Mouse (Mus musculus): ENCODE measurements around the gene Gm13103.
"Not testable (repeated sequence)": the region's sequence is repeated elsewhere in the genome, so short reads cannot be mapped to it uniquely, and the experiment has no call there.

Gm13103 gene

DNA sequence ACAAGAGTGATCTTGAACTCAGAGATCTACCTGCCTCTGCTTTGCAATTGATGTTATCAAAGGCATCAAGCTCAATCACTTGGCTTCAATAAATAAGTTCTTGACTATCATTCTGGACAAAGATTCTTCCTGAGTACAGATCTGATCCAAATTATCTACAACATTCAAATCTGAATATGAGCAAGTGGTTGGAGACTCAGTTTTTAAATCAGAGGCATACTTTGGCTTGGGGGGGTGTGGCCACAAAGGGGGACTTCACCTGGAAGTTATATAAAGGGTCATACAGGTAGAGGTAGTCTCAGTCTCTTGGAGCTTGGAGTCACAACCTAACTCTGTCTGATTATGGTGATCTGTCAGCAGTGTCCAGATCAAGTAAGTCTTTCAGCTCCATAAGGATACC lies at the start of gene Gm13103:
Gm13103 (plus strand) TSS at position 301 of the 400 bp plus-strand sequence.
- DNase-seq (ENCODE audit: low read depth, low spot score): not testable (repeated sequence)

DNA sequence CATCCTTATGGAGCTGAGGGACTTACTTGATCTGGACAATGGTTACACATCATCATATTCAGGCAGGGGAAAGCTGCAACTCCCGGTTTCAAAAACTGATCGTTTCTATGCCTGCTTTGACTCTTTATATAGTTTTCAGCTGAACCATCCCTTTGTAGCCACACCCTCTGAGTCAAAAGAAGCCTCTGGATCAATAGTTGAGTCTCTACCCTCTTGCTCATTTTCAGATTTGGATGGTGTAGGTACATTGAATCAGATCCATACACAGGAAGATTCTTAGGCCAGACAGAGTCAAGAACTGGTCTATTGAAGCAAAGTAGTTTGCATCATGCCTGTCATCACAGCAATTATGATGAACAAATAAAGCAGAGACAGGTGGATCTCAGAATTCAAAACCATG lies 30.3 kb upstream of the Gm13103 start, which contains the start of gene Gm13084:
Gm13084 (minus strand) TSS at position 101 of the 400 bp plus-strand sequence.
- no peak for DNase-seq (ENCODE audit: low read depth, low spot score)

DNA sequence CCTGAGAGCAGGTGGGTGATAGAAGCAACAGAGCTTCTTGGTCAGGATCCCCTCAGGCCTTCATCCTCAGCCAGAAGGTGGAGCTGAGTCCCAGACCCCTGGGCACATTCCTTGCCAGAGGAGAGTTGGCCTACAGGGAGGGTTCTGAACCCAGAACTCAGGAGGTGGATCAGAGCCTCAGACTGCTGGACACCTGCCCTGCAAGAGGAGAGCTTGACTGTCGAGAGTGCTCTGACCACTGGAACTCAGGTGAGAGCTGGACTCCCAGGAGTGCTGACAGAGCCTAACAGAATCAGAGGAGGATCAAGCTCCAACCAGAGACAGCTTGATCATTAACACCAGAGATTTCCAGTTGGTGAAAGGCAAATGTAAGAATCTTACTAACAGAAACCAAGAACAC lies 36.1 kb downstream of the Gm13103 start:
- DNase-seq (ENCODE audit: low read depth, low spot score): not testable (repeated sequence)

DNA sequence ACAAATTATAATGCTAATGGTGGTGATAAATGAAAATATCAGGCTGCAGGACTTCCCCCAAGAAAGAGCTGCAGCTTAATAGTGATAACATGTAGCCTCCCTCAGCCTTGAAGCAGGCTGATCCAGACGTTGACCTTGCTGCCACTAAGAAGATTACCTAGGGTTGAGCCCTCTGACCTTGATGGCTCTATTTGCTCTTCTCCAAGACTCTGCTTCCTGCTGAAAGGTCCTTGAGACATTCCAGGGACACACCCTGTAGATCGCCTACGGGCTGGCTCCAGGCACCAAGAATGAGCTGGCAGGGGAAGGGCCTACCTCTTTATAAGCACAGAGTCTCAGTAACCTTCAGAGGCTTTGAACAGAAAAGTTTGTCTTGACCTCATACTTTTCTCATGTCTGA lies 48.1 kb downstream of the Gm13103 start:
- DNase-seq (ENCODE audit: low read depth, low spot score): not testable (repeated sequence)

DNA sequence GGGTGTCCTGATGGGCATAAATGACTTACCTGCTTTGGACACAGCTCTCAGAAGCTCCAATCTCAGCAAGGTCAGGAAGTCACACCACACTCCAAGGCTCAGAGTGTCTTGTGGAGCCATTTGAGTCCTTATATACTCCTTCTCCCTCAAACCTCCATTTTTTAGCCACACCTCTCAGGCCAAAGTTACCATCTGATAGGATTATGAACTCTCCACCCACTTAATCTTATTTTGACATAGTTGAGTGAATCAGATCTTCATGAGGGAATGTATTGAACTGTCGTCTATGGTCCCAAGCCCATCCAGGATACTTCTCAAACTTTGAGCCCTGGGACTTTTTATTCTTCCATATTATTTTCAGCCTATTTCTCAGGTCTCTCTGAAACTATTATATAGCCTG lies 54.0 kb downstream of the Gm13103 start, which contains the start of gene Pramef6:
Pramef6 (minus strand) TSS at position 101 of the 400 bp plus-strand sequence.
- DNase-seq (ENCODE audit: low read depth, low spot score): not testable (repeated sequence)
